Mouse (Mus musculus) spleen, adult 2 months (tissue): ENCODE results near the gene Stam.

Experiments
- CTCF ChIP-seq: fragments of 200-500 bp; IDR thresholded peaks from 2 replicates; pipeline ENCODE4 v1.5.1; 2011; ENCODE audit warnings: mild to moderate bottlenecking, inconsistent platforms; ENCODE audit not compliant: insufficient read depth, insufficient read length, insufficient replicate concordance; ENCODE audit errors: extremely low read depth
- POLR2A ChIP-seq: fragments of 200-500 bp; IDR thresholded peaks from 2 replicates; pipeline ENCODE4 v1.6.1; 2011; ENCODE audit warnings: low read depth, low read length, inconsistent platforms

DNA sequence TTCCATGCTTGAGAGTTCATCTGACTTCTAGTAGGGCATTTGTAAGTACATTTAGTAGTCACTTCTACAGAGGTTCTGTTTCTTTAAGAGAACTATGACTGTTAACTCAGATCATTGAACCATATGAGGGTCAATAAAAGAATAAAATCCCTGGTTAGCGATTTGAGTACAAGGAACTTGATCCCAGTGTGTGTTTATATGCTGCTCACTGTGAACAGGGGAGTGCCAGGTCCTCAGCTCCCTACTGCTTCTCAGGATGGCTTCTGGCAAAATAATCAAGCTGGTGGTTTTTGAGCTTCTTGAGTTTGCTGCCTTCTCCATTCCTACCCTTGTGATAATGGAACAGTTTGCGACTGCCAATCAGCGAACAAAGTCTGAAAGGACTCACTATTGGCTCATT is 100.4 kb downstream of the Stam start, which contains the start of gene Tmem236:
- no peak for TF ChIP-seq POLR2A
- no peak for TF ChIP-seq CTCF
